Mouse (Mus musculus): ENCODE measurements around the gene Mxi1. TPM values are rescaled to one million over a fixed set of nuclear protein-coding genes. Genes with fewer than 3 reads are reported as not detected.

Gene Mxi1
- polyA plus RNA-seq, 1 experiment = 36.5 TPM

GRCm38 (mm10) chr19:53296331-53297254 lies 13.7 kb upstream of the Mxi1 start:
- H3K9ac ChIP-seq (ENCODE audit: low read depth, poor library complexity, severe bottlenecking) = no peak overlapping the region
- no peaks in the 10 kb centered on the region for H3K36me3 ChIP-seq (ENCODE audit: control insufficient read depth, insufficient read depth, low read length, poor library complexity, severe bottlenecking)

GRCm38 (mm10) chr19:53299156-53299828 lies 11.0 kb upstream of the Mxi1 start:
- no peak overlapping the region for H3K9ac ChIP-seq (ENCODE audit: low read depth, poor library complexity, severe bottlenecking)
- H3K9me3 ChIP-seq (replicated peaks; ENCODE audit: control insufficient read depth, insufficient read depth, low read length, poor library complexity, severe bottlenecking) = no peaks in the 10 kb centered on the region
- no peak overlapping the region for H3K4me3 ChIP-seq (ENCODE audit: low read depth, low read length)
- H3K4me1 ChIP-seq (ENCODE audit: control insufficient read depth, insufficient read depth, low read length) = peaks cover 3% of the 10 kb centered on the region
- no peak for TF ChIP-seq POLR2A (IDR thresholded peaks at IDR 0.05; ENCODE audit: insufficient read depth, low read length)
- TF ChIP-seq CTCF (IDR thresholded peaks at IDR 0.05; ENCODE audit: low read depth, low read length) = no peak
- no peak for TF ChIP-seq EP300 (IDR thresholded peaks at IDR 0.05; ENCODE audit: insufficient read depth, low read depth, low read length)
- no peaks in the 10 kb centered on the region for H3K27me3 ChIP-seq (ENCODE audit: control insufficient read depth, insufficient read depth, low read length, poor library complexity, severe bottlenecking)
- H3K27ac ChIP-seq (ENCODE audit: insufficient read depth, low read length) = no peak overlapping the region
- no peaks in the 10 kb centered on the region for H3K36me3 ChIP-seq (ENCODE audit: control insufficient read depth, insufficient read depth, low read length, poor library complexity, severe bottlenecking)

More at GRCm38 (mm10) chr19:53296331-53297254, 13.7 kb upstream of the Mxi1 start:
- no peak overlapping the region for H3K27ac ChIP-seq (ENCODE audit: insufficient read depth, low read length)
- peaks cover 3% of the 10 kb centered on the region for H3K4me1 ChIP-seq (ENCODE audit: control insufficient read depth, insufficient read depth, low read length)
- no peak overlapping the region for H3K4me3 ChIP-seq (ENCODE audit: low read depth, low read length)
- no peaks in the 10 kb centered on the region for H3K27me3 ChIP-seq (ENCODE audit: control insufficient read depth, insufficient read depth, low read length, poor library complexity, severe bottlenecking)
- TF ChIP-seq CTCF (IDR thresholded peaks at IDR 0.05; ENCODE audit: low read depth, low read length) = no peak
- no peak for TF ChIP-seq POLR2A (IDR thresholded peaks at IDR 0.05; ENCODE audit: insufficient read depth, low read length)
- no peak for TF ChIP-seq EP300 (IDR thresholded peaks at IDR 0.05; ENCODE audit: insufficient read depth, low read depth, low read length)
- no peaks in the 10 kb centered on the region for H3K9me3 ChIP-seq (replicated peaks; ENCODE audit: control insufficient read depth, insufficient read depth, low read length, poor library complexity, severe bottlenecking)

GRCm38 (mm10) chr19:53299829-53300181 lies 10.5 kb upstream of the Mxi1 start:
- Histone ChIP-seq H3K27ac (ENCODE audit: insufficient read depth, low read length) (no peak overlapping the region), H3K9me3 (replicated peaks; ENCODE audit: control insufficient read depth, insufficient read depth, low read length, poor library complexity, severe bottlenecking) (no peaks in the 10 kb centered on the region), H3K27me3 (ENCODE audit: control insufficient read depth, insufficient read depth, low read length, poor library complexity, severe bottlenecking) (no peaks in the 10 kb centered on the region), H3K9ac (ENCODE audit: low read depth, poor library complexity, severe bottlenecking) (no peak overlapping the region), H3K4me3 (ENCODE audit: low read depth, low read length) (no peak overlapping the region), H3K36me3 (ENCODE audit: control insufficient read depth, insufficient read depth, low read length, poor library complexity, severe bottlenecking) (no peaks in the 10 kb centered on the region), H3K4me1 (ENCODE audit: control insufficient read depth, insufficient read depth, low read length) (peaks cover 3% of the 10 kb centered on the region)
- TF ChIP-seq CTCF (IDR thresholded peaks at IDR 0.05; ENCODE audit: low read depth, low read length) (no peak), POLR2A (IDR thresholded peaks at IDR 0.05; ENCODE audit: insufficient read depth, low read length) (no peak), EP300 (IDR thresholded peaks at IDR 0.05; ENCODE audit: insufficient read depth, low read depth, low read length) (no peak)

GRCm38 (mm10) chr19:53303382-53303781 lies 6.9 kb upstream of the Mxi1 start:
- H3K4me3 ChIP-seq (ENCODE audit: low read depth, low read length) = no peak overlapping the region
- H3K27ac ChIP-seq (ENCODE audit: insufficient read depth, low read length) = no peak overlapping the region
- TF ChIP-seq EP300 (IDR thresholded peaks at IDR 0.05; ENCODE audit: insufficient read depth, low read depth, low read length) = no peak
- no peak for TF ChIP-seq POLR2A (IDR thresholded peaks at IDR 0.05; ENCODE audit: insufficient read depth, low read length)
- no peak for TF ChIP-seq CTCF (IDR thresholded peaks at IDR 0.05; ENCODE audit: low read depth, low read length)
- H3K9me3 ChIP-seq (replicated peaks; ENCODE audit: control insufficient read depth, insufficient read depth, low read length, poor library complexity, severe bottlenecking) = no peaks in the 10 kb centered on the region
- H3K4me1 ChIP-seq (ENCODE audit: control insufficient read depth, insufficient read depth, low read length) = no peaks in the 10 kb centered on the region
- H3K9ac ChIP-seq (ENCODE audit: low read depth, poor library complexity, severe bottlenecking) = no peak overlapping the region
- H3K36me3 ChIP-seq (ENCODE audit: control insufficient read depth, insufficient read depth, low read length, poor library complexity, severe bottlenecking) = no peaks in the 10 kb centered on the region
- no peaks in the 10 kb centered on the region for H3K27me3 ChIP-seq (ENCODE audit: control insufficient read depth, insufficient read depth, low read length, poor library complexity, severe bottlenecking)

GRCm38 (mm10) chr19:53305621-53306020 lies 4.7 kb upstream of the Mxi1 start:
- H3K4me1 ChIP-seq (ENCODE audit: control insufficient read depth, insufficient read depth, low read length) = no peaks in the 10 kb centered on the region
- no peak overlapping the region for H3K4me3 ChIP-seq (ENCODE audit: low read depth, low read length)
- H3K27me3 ChIP-seq (ENCODE audit: control insufficient read depth, insufficient read depth, low read length, poor library complexity, severe bottlenecking) = no peaks in the 10 kb centered on the region
- no peaks in the 10 kb centered on the region for H3K36me3 ChIP-seq (ENCODE audit: control insufficient read depth, insufficient read depth, low read length, poor library complexity, severe bottlenecking)
- no peak overlapping the region for H3K27ac ChIP-seq (ENCODE audit: insufficient read depth, low read length)
- no peak for TF ChIP-seq POLR2A (IDR thresholded peaks at IDR 0.05; ENCODE audit: insufficient read depth, low read length)
- TF ChIP-seq EP300 (IDR thresholded peaks at IDR 0.05; ENCODE audit: insufficient read depth, low read depth, low read length) = no peak
- TF ChIP-seq CTCF (IDR thresholded peaks at IDR 0.05; ENCODE audit: low read depth, low read length) = no peak
- H3K9me3 ChIP-seq (replicated peaks; ENCODE audit: control insufficient read depth, insufficient read depth, low read length, poor library complexity, severe bottlenecking) = no peaks in the 10 kb centered on the region
- no peak overlapping the region for H3K9ac ChIP-seq (ENCODE audit: low read depth, poor library complexity, severe bottlenecking)

- no peak overlapping the region for H3K27ac ChIP-seq (ENCODE audit: insufficient read depth, low read length)
- TF ChIP-seq EP300 (IDR thresholded peaks at IDR 0.05; ENCODE audit: insufficient read depth, low read depth, low read length) = no peak
- TF ChIP-seq POLR2A (IDR thresholded peaks at IDR 0.05; ENCODE audit: insufficient read depth, low read length) = no peak
- no peak for TF ChIP-seq CTCF (IDR thresholded peaks at IDR 0.05; ENCODE audit: low read depth, low read length)
Observed at GRCm38 (mm10) chr19:53306706-53307105, 3.6 kb upstream of the Mxi1 start.

More at GRCm38 (mm10) chr19:53306706-53307105, 3.6 kb upstream of the Mxi1 start:
- Histone ChIP-seq H3K4me1 (ENCODE audit: control insufficient read depth, insufficient read depth, low read length) (no peaks in the 10 kb centered on the region), H3K9ac (ENCODE audit: low read depth, poor library complexity, severe bottlenecking) (no peak overlapping the region), H3K27me3 (ENCODE audit: control insufficient read depth, insufficient read depth, low read length, poor library complexity, severe bottlenecking) (no peaks in the 10 kb centered on the region), H3K9me3 (replicated peaks; ENCODE audit: control insufficient read depth, insufficient read depth, low read length, poor library complexity, severe bottlenecking) (no peaks in the 10 kb centered on the region), H3K36me3 (ENCODE audit: control insufficient read depth, insufficient read depth, low read length, poor library complexity, severe bottlenecking) (no peaks in the 10 kb centered on the region), H3K4me3 (ENCODE audit: low read depth, low read length) (no peak overlapping the region)
